Mouse (Mus musculus) megakaryocyte, embryonic 14.5 days (primary cell): ENCODE measurements at regions not wholly inside any gene's neighbourhood (a gene's known extent, or its start where the extent isn't known, plus 50 kb on each side); places are given as distances from the start of the nearest gene placed in this dataset.

Source experiments
- FLI1 ChIP-seq: IDR thresholded peaks from 2 replicates; pipeline ENCODE4 v1.6.1; 2012; ENCODE audit warnings: low read length, inconsistent platforms, mixed read lengths
- GATA1 ChIP-seq: IDR thresholded peaks from 3 replicates; pipeline ENCODE4 v1.6.1; 2012; ENCODE audit warnings: mixed read lengths, low read length, inconsistent platforms, borderline replicate concordance

- TF ChIP-seq GATA1 (no peak), FLI1 (no peak)
Measured at GRCm38 (mm10) chr7:73635422-73635821, 93.8 kb upstream of the Chd2 start.
